Mouse (Mus musculus) cerebellum, adult (tissue): Measurements from ENCODE around the gene Gm48552.

ENCODE experiments used
- ATAC-seq: cut with Nextera tagmentation; 2 replicates; pipeline ENCODE4 v1.9.2; 2017; ENCODE audit warnings: mild to moderate bottlenecking, moderate library complexity, mixed read lengths; ENCODE audit not compliant: insufficient number of reproducible peaks, low FRiP score, low TSS enrichment

The Gm48552 gene

GRCm38 (mm10) chr10:81427804-81428506, 39.1 kb downstream of the Gm48552 start:
- ATAC-seq: no peak

- ATAC-seq: no peak
These were observed 39.7 kb downstream of the Gm48552 start for GRCm38 (mm10) chr10:81428507-81428870.

- ATAC-seq: no peak
These were observed 40.3 kb downstream of the Gm48552 start for GRCm38 (mm10) chr10:81429092-81429491.

GRCm38 (mm10) chr10:81429605-81430061, 40.8 kb downstream of the Gm48552 start:
- ATAC-seq: no peak

GRCm38 (mm10) chr10:81430141-81430830, 41.5 kb downstream of the Gm48552 start:
- no peak for ATAC-seq

- peak; percentile 8; the same call in 1 of the 2 replicates for ATAC-seq
These were observed 42.2 kb downstream of the Gm48552 start for GRCm38 (mm10) chr10:81430831-81431525.

GRCm38 (mm10) chr10:81431526-81432168, 42.8 kb downstream of the Gm48552 start:
- ATAC-seq: no peak

- no peak for ATAC-seq
These were observed 43.5 kb downstream of the Gm48552 start for GRCm38 (mm10) chr10:81432169-81432867.

- ATAC-seq: peak; percentile 77
These were observed 44.1 kb downstream of the Gm48552 start for GRCm38 (mm10) chr10:81432868-81433262.

- ATAC-seq: no peak
These were observed 44.9 kb downstream of the Gm48552 start for GRCm38 (mm10) chr10:81433541-81434289.

GRCm38 (mm10) chr10:81434361-81435263, 45.8 kb downstream of the Gm48552 start:
- no peak for ATAC-seq

GRCm38 (mm10) chr10:81435436-81435835, 46.6 kb downstream of the Gm48552 start:
- ATAC-seq: no peak
